Mouse (Mus musculus): ENCODE data around the gene Gpr158. TPM values are rescaled to one million over a fixed set of nuclear protein-coding genes. Genes with fewer than 3 reads are reported as not detected.
A peak's percentile ranks its signal among the peaks of the same experiment; 100 is the strongest.

Gpr158 gene
- 0.05 and 0.06 TPM in 2 replicates for polyA plus RNA-seq (2016; fragmentation: Nextera tagmentation; extraction: Ambion mirVana)

DNA sequence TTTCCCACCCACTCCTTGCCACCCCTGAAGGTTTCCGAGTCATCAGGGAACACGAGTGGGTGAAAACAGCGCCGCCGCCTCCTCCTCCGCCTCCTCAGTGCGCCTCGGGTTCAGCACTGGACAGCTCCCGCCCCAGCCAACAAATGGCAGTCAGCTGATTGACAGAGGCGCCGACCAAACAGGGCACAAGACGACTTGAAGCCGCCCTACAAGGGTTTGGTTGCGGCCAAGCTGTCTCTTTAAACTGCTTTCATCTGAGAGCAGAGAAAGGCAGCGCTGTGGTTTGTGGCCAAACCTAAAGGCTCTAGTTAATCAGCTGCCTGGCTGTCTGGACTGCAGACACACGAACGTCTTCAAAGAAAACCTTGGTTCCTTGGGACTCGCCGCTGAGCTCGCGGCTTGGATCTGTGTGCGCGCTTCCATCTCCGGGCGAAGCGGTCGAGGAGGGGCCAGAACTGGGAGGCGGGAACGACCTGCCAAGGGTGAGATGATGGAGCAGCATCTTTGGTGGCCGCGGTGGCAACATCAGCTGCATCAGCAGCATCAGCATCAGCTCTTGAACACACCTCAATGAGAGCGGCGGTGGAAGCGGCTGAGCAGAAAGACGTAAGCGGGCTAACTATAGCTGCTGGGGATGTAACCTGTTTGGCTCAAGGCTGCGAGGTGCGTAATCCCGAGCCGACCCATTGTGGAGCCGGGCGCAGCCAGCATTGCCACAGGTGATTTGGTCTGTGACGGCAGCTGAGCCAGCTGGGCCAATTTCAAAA lies at the start of gene Gpr158:
Gene Gpr158, plus strand, starts transcription at position 198 of the 767 bp plus-strand sequence.
- WGBS = 3% methylated on average over 43 of the region's 43 CpGs
- H3K4me3 ChIP-seq = peak within 1 kb of the TSS; percentile 60
- H3K4me1 ChIP-seq = peaks cover 16% of the 10 kb centered on the region
- peaks cover 32% of the 10 kb centered on the region for H3K27me3 ChIP-seq (ENCODE audit: poor library complexity, severe bottlenecking)
- no peak within 1 kb of the TSS for H3K27ac ChIP-seq
- peak; percentile 89 for DNase-seq (ENCODE audit: extremely low spot score, low spot score)
- no peaks in the 10 kb centered on the region for H3K36me3 ChIP-seq (replicated peaks)
- no peaks in the 10 kb centered on the region for H3K9me3 ChIP-seq

DNA sequence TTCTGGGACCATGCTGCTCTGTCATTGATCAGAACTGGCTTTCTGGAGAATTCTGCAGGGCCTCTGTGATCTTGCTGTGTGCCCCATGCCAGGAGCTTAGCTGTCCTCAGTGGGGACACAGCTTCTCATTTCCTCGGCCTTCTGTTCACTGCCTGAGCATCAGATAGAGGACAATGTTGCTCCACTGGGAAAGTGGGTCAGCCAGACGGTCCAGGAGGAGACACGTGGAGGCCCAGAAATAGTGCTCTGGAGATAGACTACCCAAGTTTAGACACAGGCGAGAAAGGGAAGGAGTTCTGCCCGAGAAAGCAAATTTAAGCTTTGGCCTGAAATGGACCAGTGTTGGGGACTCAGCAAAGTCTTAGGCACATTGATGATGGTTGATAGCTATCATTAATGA lies 23.5 kb upstream of the Gpr158 start:
- WGBS = 77% methylated on average over 5 of the region's 5 CpGs
- H3K27ac ChIP-seq = no peak overlapping the region
- no peaks in the 10 kb centered on the region for H3K27me3 ChIP-seq (ENCODE audit: poor library complexity, severe bottlenecking)
- no peak for DNase-seq (ENCODE audit: extremely low spot score, low spot score)
- H3K9me3 ChIP-seq = no peaks in the 10 kb centered on the region
- H3K36me3 ChIP-seq (replicated peaks) = no peaks in the 10 kb centered on the region
- H3K4me1 ChIP-seq = no peaks in the 10 kb centered on the region
- H3K4me3 ChIP-seq = no peak overlapping the region

DNA sequence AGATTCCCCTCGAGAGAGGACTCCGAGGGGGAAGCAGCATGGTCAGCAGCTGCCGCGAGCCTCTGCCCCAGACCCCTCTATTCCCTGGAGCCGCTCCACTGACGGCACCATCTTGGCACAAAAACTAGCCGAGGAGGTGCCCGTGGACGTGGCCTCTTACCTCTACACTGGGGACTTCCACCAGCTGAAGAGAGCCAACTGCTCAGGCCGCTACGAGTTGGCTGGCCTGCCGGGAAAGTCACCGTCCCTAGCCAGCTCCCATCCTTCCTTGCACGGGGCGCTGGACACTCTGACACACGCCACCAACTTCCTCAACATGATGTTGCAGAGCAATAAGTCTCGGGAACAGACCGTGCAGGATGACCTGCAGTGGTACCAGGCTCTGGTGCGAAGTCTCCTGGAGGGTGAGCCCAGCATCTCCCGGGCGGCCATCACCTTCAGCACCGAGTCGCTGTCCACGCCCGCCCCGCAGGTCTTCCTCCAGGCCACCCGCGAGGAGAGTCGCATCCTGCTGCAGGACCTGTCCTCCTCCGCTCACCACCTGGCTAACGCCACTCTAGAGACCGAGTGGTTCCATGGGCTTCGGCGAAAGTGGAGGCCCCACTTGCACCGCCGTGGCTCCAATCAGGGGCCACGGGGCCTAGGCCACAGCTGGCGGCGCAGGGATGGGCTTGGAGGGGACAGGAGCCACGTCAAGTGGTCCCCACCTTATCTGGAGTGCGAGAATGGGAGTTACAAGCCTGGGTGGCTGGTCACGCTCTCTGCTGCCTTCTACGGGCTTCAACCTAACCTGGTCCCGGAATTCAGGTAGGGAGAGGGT lies 1.2 kb downstream of the Gpr158 start:
- Histone ChIP-seq H3K4me3 (peak overlapping the region; percentile 60), H3K36me3 (replicated peaks) (no peaks in the 10 kb centered on the region), H3K27ac (no peak overlapping the region), H3K4me1 (peaks cover 16% of the 10 kb centered on the region), H3K27me3 (ENCODE audit: poor library complexity, severe bottlenecking) (peaks cover 32% of the 10 kb centered on the region), H3K9me3 (no peaks in the 10 kb centered on the region)
- WGBS = 15% methylated on average over 44 of the region's 44 CpGs
- peak; percentile 17 for DNase-seq (ENCODE audit: extremely low spot score, low spot score)

DNA sequence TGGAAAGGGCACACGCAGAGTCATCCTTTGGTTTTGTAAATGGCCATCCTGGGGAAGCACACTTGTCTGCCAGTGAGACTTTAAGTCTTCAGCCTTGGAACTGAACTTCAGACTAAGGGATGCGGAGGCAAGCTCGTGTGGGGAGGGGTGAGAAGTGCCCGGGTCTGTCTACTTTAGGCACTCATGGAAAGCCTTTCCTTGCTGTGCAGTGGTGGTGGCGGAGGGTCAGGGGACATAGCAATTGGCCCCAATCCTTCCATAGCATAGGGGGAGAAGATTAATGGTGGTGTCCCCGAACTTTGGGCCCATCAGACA lies 1.8 kb downstream of the Gpr158 start:
- peaks cover 32% of the 10 kb centered on the region for H3K27me3 ChIP-seq (ENCODE audit: poor library complexity, severe bottlenecking)
- H3K36me3 ChIP-seq (replicated peaks) = no peaks in the 10 kb centered on the region
- H3K9me3 ChIP-seq = no peaks in the 10 kb centered on the region
- peaks cover 16% of the 10 kb centered on the region for H3K4me1 ChIP-seq
- H3K4me3 ChIP-seq = no peak overlapping the region
- 46% methylated on average over 6 of the region's 6 CpGs for WGBS
- DNase-seq (ENCODE audit: extremely low spot score, low spot score) = no peak
- H3K27ac ChIP-seq = no peak overlapping the region

DNA sequence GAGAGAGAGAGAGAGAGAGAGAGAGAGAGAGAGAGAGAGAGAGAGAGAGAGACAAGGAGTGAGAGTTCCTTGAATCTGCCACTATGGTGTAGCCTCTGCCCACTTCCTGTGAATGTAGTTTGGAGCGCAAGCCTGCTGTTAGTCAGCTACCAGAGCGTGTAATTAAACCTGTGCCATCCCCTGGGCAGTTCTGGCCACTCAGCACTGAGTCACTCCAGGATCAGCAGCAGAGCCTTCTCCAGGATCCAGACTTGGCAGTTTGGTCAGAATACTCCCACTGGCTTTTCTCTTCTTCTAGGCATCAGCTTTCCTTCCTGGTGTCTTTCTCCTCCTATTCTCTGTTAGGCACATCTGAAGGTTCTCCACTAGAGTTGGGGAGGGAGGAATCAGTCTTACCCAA lies 2.2 kb downstream of the Gpr158 start:
- WGBS = 59% methylated on average over 2 of the region's 2 CpGs

DNA sequence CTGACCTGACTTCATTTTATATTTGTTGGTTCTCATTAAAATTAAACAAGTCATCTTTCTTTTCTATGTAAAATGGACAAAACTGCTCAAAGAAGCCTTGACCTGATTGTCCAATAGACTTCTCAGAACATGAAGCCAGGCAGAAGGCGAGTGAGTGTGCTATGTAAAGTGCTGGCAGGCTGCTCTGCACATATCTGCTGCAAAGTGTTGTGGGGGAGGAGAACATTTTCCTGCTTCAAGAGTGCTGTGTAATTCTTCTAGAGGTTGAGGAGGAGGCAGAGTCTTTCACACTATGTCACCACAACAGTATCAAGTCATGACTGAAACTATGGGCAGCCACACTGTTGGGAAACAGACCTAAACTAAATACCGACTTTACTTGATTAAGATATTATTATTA lies 12.2 kb downstream of the Gpr158 start:
- no peak overlapping the region for H3K4me3 ChIP-seq

More for the DNA sequence above, 2.2 kb downstream of the Gpr158 start:
- peaks cover 16% of the 10 kb centered on the region for H3K4me1 ChIP-seq
- no peak for DNase-seq (ENCODE audit: extremely low spot score, low spot score)
- no peaks in the 10 kb centered on the region for H3K9me3 ChIP-seq
- H3K27me3 ChIP-seq (ENCODE audit: poor library complexity, severe bottlenecking) = peaks cover 32% of the 10 kb centered on the region
- no peak overlapping the region for H3K27ac ChIP-seq
- no peaks in the 10 kb centered on the region for H3K36me3 ChIP-seq (replicated peaks)
- H3K4me3 ChIP-seq = no peak overlapping the region

DNA sequence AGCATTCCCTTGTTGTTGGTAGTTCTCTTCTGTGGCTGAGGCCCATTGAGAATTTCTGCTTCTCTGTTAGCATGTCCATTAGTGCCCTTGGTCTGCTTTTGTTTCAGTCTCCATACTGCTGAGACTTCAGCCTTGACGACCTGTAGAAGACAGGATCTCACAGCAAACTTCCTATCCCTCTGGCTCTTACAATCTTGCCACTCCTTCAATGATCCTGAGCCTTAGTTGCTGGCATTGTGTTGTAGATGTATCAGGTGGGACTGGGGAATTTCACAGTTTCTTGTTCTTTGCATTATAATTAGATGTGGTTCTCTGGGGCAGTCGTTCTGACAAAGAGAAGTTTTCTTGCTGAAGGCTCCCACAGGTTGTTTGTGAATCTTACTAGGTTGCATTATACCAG lies 25.4 kb downstream of the Gpr158 start:
- Histone ChIP-seq H3K27ac (no peak overlapping the region), H3K9me3 (no peaks in the 10 kb centered on the region), H3K36me3 (replicated peaks) (no peaks in the 10 kb centered on the region), H3K4me1 (no peaks in the 10 kb centered on the region), H3K27me3 (ENCODE audit: poor library complexity, severe bottlenecking) (no peaks in the 10 kb centered on the region), H3K4me3 (no peak overlapping the region)
- no peak for DNase-seq (ENCODE audit: extremely low spot score, low spot score)
- 15% methylated on average over 2 of the region's 2 CpGs for WGBS

More for the DNA sequence above, 12.2 kb downstream of the Gpr158 start:
- Histone ChIP-seq H3K27ac (no peak overlapping the region), H3K36me3 (replicated peaks) (no peaks in the 10 kb centered on the region), H3K27me3 (ENCODE audit: poor library complexity, severe bottlenecking) (no peaks in the 10 kb centered on the region), H3K9me3 (no peaks in the 10 kb centered on the region), H3K4me1 (no peaks in the 10 kb centered on the region)
- 84% methylated on average over 2 of the region's 2 CpGs for WGBS
- DNase-seq (ENCODE audit: extremely low spot score, low spot score) = no peak

DNA sequence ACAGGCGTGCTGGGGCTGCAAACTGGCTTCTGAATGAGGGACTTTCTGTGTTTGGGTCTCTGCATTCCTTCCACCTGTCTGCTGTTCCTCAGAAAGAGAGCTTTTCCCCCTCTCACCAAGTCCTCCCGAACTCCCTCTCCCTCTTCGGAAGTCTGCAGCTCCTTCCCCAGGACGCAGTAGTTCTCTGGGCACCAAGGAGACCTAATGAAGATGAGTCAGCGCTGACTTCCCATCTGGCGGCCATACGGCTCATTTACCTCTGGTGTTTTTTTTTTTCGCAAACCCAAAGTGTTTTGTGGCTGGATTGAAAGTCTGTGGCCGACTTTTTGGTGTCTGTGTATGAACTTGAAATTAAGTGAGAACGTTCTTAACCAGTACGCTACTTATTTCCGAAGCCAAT lies 30.0 kb downstream of the Gpr158 start:
- Histone ChIP-seq H3K4me1 (0 out of 2 replicates have a peak, but pooled peaks cover 5% of the 10 kb centered on the region), H3K27ac (no peak overlapping the region), H3K4me3 (no peak overlapping the region), H3K9me3 (no peaks in the 10 kb centered on the region), H3K36me3 (replicated peaks) (no peaks in the 10 kb centered on the region), H3K27me3 (ENCODE audit: poor library complexity, severe bottlenecking) (no peaks in the 10 kb centered on the region)
- WGBS = 90% methylated on average over 12 of the region's 12 CpGs
- DNase-seq (ENCODE audit: extremely low spot score, low spot score) = no peak

DNA sequence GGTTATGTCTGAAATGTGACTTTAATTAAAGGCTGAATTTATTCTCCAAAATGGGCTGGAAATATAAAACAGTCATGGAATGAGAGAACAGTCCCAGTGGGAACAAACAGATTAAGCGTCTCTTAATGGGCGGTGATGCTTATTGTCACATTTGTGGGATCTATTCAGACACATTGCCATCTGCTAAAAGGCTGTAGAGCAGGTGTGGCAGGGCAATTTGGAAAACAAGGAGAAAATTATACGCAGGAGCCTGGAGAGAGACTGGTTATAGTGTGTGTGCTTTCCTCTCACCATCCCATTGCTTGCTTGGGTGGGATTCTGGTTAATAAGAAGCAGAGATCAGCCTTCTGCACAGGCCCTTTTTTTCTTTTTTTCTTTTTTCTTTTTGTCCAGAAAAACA lies 32.3 kb downstream of the Gpr158 start:
- H3K36me3 ChIP-seq (replicated peaks) = no peaks in the 10 kb centered on the region
- no peak for DNase-seq (ENCODE audit: extremely low spot score, low spot score)
- 0 out of 2 replicates have a peak, but pooled peaks cover 5% of the 10 kb centered on the region for H3K4me1 ChIP-seq
- WGBS = 72% methylated on average over 3 of the region's 3 CpGs
- H3K9me3 ChIP-seq = no peaks in the 10 kb centered on the region
- no peak overlapping the region for H3K27ac ChIP-seq
- no peaks in the 10 kb centered on the region for H3K27me3 ChIP-seq (ENCODE audit: poor library complexity, severe bottlenecking)
- H3K4me3 ChIP-seq = no peak overlapping the region

DNA sequence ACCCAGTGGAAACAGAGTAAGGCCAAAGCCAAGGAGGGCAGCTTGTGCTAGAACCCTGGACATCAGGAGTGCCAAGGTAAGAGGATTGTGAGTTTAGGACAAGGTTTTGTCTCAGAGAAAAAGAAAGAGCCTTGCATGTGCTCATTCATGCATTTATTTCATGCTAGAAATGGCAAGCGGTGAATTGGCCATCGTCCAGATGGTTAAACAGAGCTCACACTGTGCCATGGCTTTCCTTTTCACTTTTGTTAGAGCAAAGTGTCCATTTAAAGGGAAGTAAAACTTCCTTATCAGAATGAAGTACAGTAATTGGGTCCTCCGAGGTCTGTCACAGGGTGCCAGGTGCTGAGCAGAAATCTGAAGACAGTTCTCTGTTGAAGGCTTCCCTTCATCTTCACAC lies 38.3 kb downstream of the Gpr158 start:
- DNase-seq (ENCODE audit: extremely low spot score, low spot score) = no peak
- 92% methylated on average over 3 of the region's 3 CpGs for WGBS
- H3K4me1 ChIP-seq = no peaks in the 10 kb centered on the region
- no peaks in the 10 kb centered on the region for H3K9me3 ChIP-seq
- H3K27me3 ChIP-seq (ENCODE audit: poor library complexity, severe bottlenecking) = no peaks in the 10 kb centered on the region
- H3K4me3 ChIP-seq = no peak overlapping the region
- H3K36me3 ChIP-seq (replicated peaks) = no peaks in the 10 kb centered on the region
- H3K27ac ChIP-seq = no peak overlapping the region

DNA sequence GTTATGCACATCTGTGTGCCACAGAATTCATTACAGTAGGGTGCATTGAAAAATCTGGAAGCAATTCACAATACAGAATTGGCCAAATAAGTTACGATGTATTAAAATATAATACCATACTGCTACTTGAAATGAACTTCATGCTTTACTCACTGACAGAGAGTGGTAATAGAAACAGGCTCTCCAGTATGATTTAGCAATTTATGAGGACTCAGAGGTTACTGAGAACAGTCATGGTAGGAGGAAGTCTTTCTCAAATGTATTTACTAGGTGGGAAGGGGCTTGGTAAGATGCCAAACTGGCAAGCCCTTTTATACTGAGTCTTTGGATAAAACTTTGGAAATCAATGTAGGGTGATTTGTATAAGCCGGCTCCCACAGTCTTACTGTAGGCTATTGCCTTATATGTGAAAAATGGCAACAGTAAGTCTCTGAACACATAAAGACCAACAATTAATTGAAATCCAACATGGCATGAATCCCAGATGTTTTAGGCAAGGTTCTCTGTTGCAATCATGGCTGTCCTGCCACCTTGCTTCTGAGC lies 40.2 kb downstream of the Gpr158 start:
- Histone ChIP-seq H3K4me1 (no peaks in the 10 kb centered on the region), H3K27ac (no peak overlapping the region), H3K36me3 (replicated peaks) (no peaks in the 10 kb centered on the region), H3K27me3 (ENCODE audit: poor library complexity, severe bottlenecking) (no peaks in the 10 kb centered on the region), H3K4me3 (no peak overlapping the region), H3K9me3 (no peaks in the 10 kb centered on the region)
- WGBS = 95% methylated on average over 2 of the region's 2 CpGs
- no peak for DNase-seq (ENCODE audit: extremely low spot score, low spot score)

DNA sequence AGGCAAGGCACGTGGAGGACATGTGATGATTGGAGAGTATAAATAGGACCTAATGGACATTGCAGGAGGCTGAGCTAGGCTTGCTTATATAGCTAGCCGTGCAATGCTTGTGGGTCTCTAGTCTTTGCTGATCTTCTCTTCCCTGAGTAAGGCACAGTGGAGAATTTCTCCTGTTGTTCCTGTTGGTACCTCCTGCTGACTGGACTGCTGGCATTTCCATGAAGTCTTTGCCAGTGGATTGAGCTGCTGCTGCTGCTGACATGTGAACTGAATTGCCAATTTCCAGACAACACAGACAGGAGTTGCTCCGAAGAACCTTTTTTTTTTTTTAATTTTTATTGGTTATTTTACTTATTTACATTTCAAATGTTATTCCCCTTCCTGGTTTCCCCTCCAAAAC lies 41.5 kb downstream of the Gpr158 start:
- no peaks in the 10 kb centered on the region for H3K9me3 ChIP-seq
- no peaks in the 10 kb centered on the region for H3K27me3 ChIP-seq (ENCODE audit: poor library complexity, severe bottlenecking)
- no peak for DNase-seq (ENCODE audit: extremely low spot score, low spot score)
- no peaks in the 10 kb centered on the region for H3K36me3 ChIP-seq (replicated peaks)
- WGBS = 89% methylated on average over 3 of the region's 3 CpGs
- no peaks in the 10 kb centered on the region for H3K4me1 ChIP-seq
- no peak overlapping the region for H3K4me3 ChIP-seq
- H3K27ac ChIP-seq = no peak overlapping the region

DNA sequence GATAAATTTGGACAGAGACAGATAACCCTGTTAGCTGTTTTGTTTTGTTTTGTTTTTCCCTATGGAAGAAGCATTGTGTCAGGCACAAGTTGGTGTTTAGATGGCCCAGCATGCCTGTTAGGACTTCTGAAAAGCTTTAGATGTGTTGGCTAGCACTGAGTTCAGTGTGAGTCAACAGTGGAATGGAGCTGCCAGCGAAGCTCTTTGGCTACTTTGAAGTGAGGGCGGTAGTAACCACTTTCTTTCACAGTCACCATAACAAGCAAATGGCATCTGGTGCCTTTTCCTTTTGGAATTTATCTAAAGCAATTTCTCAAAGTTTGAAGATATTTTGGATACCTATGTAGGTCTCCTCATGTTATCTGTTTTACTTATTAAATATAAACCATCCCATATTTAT lies 62.9 kb downstream of the Gpr158 start:
- H3K27ac ChIP-seq = no peak overlapping the region
- H3K4me1 ChIP-seq = no peaks in the 10 kb centered on the region
- no peak overlapping the region for H3K4me3 ChIP-seq
- no peaks in the 10 kb centered on the region for H3K9me3 ChIP-seq
- DNase-seq (ENCODE audit: extremely low spot score, low spot score) = no peak
- 89% methylated on average over 2 of the region's 2 CpGs for WGBS
- H3K36me3 ChIP-seq (replicated peaks) = no peaks in the 10 kb centered on the region
- no peaks in the 10 kb centered on the region for H3K27me3 ChIP-seq (ENCODE audit: poor library complexity, severe bottlenecking)
